Mouse (Mus musculus) adrenal gland, adult (tissue): ENCODE measurements at regions not wholly inside any gene's neighbourhood (a gene's known extent, or its start where the extent isn't known, plus 50 kb on each side); places are given as distances from the start of the nearest gene placed in this dataset.

Source experiments
- DNase-seq, 2 experiments: peaks; one replicate each; pipeline ENCODE4 v3.0.0; 2022 to 2023; ENCODE audit warnings: low spot score in 1 of 2; ENCODE audit not compliant: inconsistent age in 2 of 2

- DNase-seq, result no peak
These were observed 304.1 kb upstream of the BC052040 start for GRCm38 (mm10) chr2:115277421-115277820.

GRCm38 (mm10) chr2:115293020-115293419 is 288.5 kb upstream of the BC052040 start:
- DNase-seq, result no peak

- no peak for DNase-seq
These were observed 284.1 kb upstream of the BC052040 start for GRCm38 (mm10) chr2:115297463-115297862.

- no peak for DNase-seq
These were observed 274.3 kb upstream of the BC052040 start for GRCm38 (mm10) chr2:115307248-115307647.

GRCm38 (mm10) chr2:115309856-115310631 is 271.5 kb upstream of the BC052040 start:
- peak; percentile 24 to 69 for DNase-seq

- DNase-seq, result no peak
These were observed 263.0 kb upstream of the BC052040 start for GRCm38 (mm10) chr2:115318551-115318950.

GRCm38 (mm10) chr2:115322582-115322981 is 258.9 kb upstream of the BC052040 start:
- no peak for DNase-seq

- no peak for DNase-seq
These were observed 255.0 kb upstream of the BC052040 start for GRCm38 (mm10) chr2:115326526-115326925.

- DNase-seq, result no peak
These were observed 243.3 kb upstream of the BC052040 start for GRCm38 (mm10) chr2:115338178-115338577.

GRCm38 (mm10) chr2:115339034-115339433 is 242.5 kb upstream of the BC052040 start:
- DNase-seq, result no peak

- no peak for DNase-seq
These were observed 239.2 kb upstream of the BC052040 start for GRCm38 (mm10) chr2:115342360-115342759.

GRCm38 (mm10) chr2:115346551-115346950 is 235.0 kb upstream of the BC052040 start:
- no peak for DNase-seq

GRCm38 (mm10) chr2:115348263-115348662 is 233.3 kb upstream of the BC052040 start:
- no peak for DNase-seq

GRCm38 (mm10) chr2:115371072-115371471 is 210.4 kb upstream of the BC052040 start:
- no peak for DNase-seq

GRCm38 (mm10) chr2:115375336-115375735 is 206.2 kb upstream of the BC052040 start:
- no peak for DNase-seq

- peak in 1 of 2 experiments; percentile 42 for DNase-seq
These were observed 196.9 kb upstream of the BC052040 start for GRCm38 (mm10) chr2:115384414-115385180.

GRCm38 (mm10) chr2:115385207-115386168 is 196.0 kb upstream of the BC052040 start:
- DNase-seq, result peak; percentile 41 to 68

GRCm38 (mm10) chr2:115391575-115391974 is 189.9 kb upstream of the BC052040 start:
- no peak for DNase-seq

GRCm38 (mm10) chr2:115392082-115392762 is 189.3 kb upstream of the BC052040 start:
- no peak for DNase-seq

GRCm38 (mm10) chr2:115394091-115394490 is 187.4 kb upstream of the BC052040 start:
- DNase-seq, result no peak
